Mouse (Mus musculus): ENCODE data around the gene P2rx7. TPM values are rescaled to one million over a fixed set of nuclear protein-coding genes. Genes with fewer than 3 reads are reported as not detected.

The P2rx7 gene
- 1 to 10 TPM in 2 of 4 experiments, under 1 TPM in 2; 0.92 to 1.5 (median 1.1) TPM for total RNA-seq (2022)

GRCm38 (mm10) chr5:122643701-122644100, at the start of gene P2rx7:
Gene P2rx7, plus strand, starts transcription at chr5:122643911.
- DNase-seq (ENCODE audit: low spot score in 2 of 2) = peak; percentile 16 to 37

DNA sequence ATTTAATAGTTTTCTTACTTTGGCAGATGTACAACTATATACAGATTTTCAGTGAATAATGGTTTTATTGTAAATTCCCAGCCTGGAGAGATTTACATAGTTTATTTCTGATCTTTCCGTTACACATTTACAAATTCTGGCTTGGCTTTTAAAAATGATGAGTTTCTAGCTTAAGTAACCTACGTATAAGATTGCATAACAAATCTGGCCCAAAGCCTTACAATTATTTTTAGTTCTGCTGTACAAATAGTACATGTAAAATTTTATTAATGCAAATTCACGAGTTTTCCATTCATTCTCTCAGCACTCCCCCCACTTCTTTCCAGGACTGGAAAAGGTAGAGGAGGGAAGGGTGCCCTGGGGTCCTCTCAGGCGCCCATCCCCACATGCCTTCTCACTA, 48.2 kb upstream of the P2rx7 start:
- no peak for DNase-seq (ENCODE audit: low spot score in 2 of 2)

GRCm38 (mm10) chr5:122602233-122602632, 41.5 kb upstream of the P2rx7 start:
- no peak for DNase-seq (ENCODE audit: low spot score in 2 of 2)

GRCm38 (mm10) chr5:122604894-122605293, 38.8 kb upstream of the P2rx7 start:
- DNase-seq (ENCODE audit: low spot score in 2 of 2) = no peak

DNA sequence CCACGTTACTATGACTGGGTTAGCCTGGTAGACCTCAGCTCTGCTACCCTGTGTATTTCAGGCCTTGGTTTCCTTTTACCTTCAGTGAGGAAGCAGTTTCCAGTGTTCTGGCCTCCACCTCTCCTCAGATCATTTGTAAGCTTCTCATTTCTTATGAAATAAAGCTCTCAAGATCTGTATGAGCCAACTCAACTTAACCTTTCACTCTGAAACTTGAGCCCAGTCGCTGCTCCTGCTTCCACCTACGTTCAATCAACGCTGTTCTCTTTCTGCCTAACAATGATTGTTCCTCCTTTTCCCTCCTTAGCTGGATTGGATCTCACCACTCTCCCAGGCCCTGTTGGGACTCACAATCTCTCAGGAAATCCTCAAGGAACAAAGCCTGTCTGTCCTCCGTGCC, 32.1 kb upstream of the P2rx7 start:
- no peak for DNase-seq (ENCODE audit: low spot score in 2 of 2)

- peak; percentile 82 to 86 for DNase-seq (ENCODE audit: low spot score in 2 of 2)
Observed at GRCm38 (mm10) chr5:122613908-122614732, 29.6 kb upstream of the P2rx7 start, which contains the start of gene Ift81. Gene Ift81, minus strand, starts transcription at chr5:122614518.

DNA sequence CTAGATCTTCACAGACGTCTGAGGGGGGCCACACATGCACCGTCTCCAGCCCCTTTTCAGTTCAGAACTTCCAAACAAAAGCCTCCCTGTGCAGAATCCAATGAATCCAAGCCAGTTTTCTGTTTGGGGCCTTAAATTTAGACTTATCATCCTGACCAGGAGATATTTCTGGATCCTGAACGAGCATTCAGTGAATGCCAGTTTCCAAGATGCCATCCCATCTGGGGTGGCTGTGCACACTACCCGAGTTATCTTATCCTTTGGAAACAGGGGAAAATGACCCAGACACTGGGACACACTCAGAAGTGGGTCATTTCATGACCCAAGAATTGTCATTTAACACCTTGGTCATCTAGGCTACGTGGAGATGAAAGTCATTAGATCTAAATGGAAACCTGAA, 26.0 kb upstream of the P2rx7 start:
- DNase-seq (ENCODE audit: low spot score in 2 of 2) = no peak

DNA sequence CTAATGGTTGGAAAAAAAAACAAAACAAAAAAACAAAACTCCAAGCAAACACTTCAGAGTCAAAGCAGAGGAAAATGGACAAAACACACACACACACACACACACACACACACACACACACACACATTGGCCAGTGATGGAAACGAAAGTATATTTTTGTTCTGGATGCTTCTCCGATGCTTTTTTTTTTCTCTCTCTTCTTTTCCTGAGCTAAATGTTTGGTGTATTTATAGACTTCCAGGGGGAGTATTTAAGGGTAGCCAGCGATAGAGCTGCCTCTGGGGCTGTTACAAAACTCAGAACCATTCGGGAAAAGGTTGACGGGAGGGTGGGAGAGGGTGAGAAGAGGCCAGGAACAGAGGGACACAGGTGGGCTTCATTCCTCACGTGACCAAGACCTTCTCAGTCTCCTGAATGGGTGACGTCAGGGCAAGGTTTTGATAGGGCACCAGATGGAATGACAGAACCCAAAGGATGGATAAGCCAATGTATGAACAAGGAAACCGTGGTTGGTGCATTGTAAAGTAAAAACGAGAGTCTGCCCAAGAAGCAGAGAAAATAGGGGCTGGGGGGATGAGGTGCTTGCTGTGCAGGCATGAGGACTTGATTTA, 23.9 kb upstream of the P2rx7 start:
- no peak for DNase-seq (ENCODE audit: low spot score in 2 of 2)

- DNase-seq (ENCODE audit: low spot score in 2 of 2) = peak; percentile 30 to 59
Observed at GRCm38 (mm10) chr5:122621376-122621886, 22.3 kb upstream of the P2rx7 start.

GRCm38 (mm10) chr5:122622526-122622925, 21.2 kb upstream of the P2rx7 start:
- no peak for DNase-seq (ENCODE audit: low spot score in 2 of 2)

GRCm38 (mm10) chr5:122623861-122624260, 19.9 kb upstream of the P2rx7 start:
- no peak for DNase-seq (ENCODE audit: low spot score in 2 of 2)

- no peak for DNase-seq (ENCODE audit: low spot score in 2 of 2)
Observed at GRCm38 (mm10) chr5:122624952-122625479, 18.7 kb upstream of the P2rx7 start.

GRCm38 (mm10) chr5:122625565-122626252, 18.0 kb upstream of the P2rx7 start:
- DNase-seq (ENCODE audit: low spot score in 2 of 2) = no peak

GRCm38 (mm10) chr5:122627243-122627642, 16.5 kb upstream of the P2rx7 start:
- peak; percentile 65 to 79 for DNase-seq (ENCODE audit: low spot score in 2 of 2)

GRCm38 (mm10) chr5:122635228-122635627, 8.5 kb upstream of the P2rx7 start:
- no peak for DNase-seq (ENCODE audit: low spot score in 2 of 2)

GRCm38 (mm10) chr5:122636308-122636707, 7.4 kb upstream of the P2rx7 start:
- DNase-seq (ENCODE audit: low spot score in 2 of 2) = no peak

DNA sequence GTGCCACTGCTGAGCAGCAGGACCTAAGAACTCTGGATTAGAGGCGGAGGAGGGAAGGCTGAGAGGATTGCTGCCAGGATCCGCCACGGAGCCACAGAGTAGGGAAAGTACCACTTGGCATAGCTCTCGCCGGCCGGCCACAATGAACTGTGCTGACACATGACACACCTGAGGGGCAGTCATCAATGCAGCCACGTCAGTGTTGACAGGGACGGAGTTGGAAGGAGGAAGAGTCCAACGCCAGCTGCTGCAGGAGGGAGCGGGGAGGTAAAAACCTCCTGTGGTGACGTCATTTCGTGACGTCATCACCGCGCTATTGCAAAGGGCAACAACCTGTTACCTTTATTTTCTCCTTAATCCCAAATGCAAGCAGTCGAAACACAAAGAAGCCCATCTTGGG, 6.8 kb upstream of the P2rx7 start:
- no peak for DNase-seq (ENCODE audit: low spot score in 2 of 2)

DNA sequence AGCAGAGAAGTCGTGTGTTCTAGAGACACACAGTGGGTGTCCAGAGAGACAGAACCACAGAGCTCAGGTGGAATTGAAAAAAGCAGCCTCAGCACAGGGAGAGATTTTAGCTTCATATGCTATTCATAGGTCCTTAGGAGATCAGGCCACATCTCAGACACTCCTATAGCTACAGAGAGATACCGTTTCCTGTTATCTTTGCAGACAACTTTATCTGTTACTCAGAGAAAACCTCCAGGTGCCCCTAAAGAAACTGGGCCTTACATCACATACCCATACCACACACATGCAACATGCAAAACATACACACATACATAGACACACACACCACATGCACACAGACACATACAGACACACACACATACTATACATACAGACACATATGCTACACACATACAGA, 5.4 kb upstream of the P2rx7 start:
- no peak for DNase-seq (ENCODE audit: low spot score in 2 of 2)

DNA sequence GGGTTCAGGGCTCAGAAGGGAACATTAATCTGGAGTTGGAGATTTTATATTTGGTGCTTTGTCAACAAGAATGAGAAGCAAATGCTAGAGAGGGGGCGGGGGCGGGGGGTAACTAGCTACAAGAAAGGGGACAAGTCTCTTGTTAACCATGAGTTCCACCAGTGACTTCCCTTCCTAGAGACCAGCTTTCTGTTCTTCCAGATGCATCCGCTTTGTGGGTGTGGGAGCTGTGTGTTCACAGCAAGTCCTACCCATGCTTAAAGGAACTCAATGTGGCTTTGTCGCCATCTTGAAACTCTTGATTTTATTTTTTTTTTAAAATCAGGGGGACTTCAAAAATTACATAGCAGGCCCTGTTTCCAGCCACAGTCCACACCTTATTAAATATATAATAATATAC, 4.2 kb upstream of the P2rx7 start:
- no peak for DNase-seq (ENCODE audit: low spot score in 2 of 2)

DNA sequence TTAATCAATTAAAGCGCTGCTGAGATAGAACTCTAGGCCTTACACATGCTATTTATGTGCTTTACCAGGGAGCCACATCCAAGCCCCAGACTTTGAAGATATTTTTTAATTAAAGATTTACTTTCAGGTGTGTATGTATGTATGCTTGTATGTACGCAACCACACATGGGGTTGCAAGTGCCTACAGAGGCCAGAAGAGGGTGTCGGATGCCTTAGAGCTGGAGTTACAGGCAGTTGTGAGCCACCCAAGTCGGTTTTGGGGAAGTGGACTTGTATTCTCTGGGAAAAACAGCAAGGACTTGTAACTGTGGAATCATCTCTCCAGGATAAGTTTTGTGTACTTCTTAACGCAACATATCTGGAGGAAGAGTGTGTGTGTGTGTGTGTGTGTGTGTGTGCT, 3.7 kb upstream of the P2rx7 start:
- no peak for DNase-seq (ENCODE audit: low spot score in 2 of 2)

DNA sequence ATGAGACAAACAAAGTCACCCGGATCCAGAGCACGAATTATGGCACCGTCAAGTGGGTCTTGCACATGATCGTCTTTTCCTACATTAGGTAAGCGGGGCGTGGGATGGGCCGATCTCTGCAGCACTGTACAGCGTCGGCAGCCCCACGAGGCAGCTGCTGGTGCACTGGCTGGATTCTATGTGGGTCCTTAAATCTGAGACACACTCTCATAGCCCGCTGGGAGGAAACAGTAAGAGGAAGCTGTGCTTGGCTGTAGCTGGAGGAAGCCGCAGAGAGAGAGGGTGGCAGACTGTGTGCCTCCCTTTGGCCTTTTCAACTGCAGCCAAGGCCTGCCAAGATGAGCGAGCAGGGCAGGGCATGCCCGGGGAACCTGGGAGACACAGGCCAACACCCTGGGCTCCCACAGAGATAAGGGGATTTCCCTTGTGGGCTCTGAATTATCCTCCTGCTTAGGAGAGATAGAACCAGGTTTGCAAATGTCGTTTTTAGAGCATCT, 448 bp downstream of the P2rx7 start:
- DNase-seq (ENCODE audit: low spot score in 2 of 2) = no peak

- DNase-seq (ENCODE audit: low spot score in 2 of 2) = no peak
Observed at GRCm38 (mm10) chr5:122645290-122645689, 1.6 kb downstream of the P2rx7 start.
